Mouse (Mus musculus): ENCODE data around the gene Cmtm2a.
"Not testable (repeated sequence)": the region's sequence is repeated elsewhere in the genome, so short reads cannot be mapped to it uniquely, and the experiment has no call there.

Gene Cmtm2a

GRCm38 (mm10) chr8:104293081-104293480, at the start of gene Cmtm2a:
Cmtm2a (minus strand) TSS chr8:104293181.
- not testable (repeated sequence) for DNase-seq (ENCODE audit: low spot score)

DNA sequence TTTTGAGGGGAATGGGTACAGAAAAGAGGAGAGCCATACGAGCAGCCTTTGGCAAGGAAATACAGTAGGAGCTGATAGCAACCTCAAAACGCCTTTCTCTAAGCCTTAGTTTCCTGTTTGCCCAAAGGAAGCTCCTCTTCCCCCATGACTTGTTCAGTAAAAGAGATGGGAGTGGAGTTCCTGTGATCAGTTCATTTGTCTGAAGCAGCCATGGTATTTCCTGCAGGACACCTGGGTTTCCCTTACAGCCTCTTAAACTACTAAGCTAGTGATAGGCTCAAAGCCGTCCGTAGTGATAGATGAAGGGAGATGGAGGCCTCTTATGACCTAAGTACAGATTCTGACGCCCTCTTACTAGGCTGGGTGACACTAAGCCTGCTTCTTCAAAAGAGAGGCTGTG, 49.4 kb upstream of the Cmtm2a start:
- DNase-seq (ENCODE audit: low spot score), result no peak

- no peak for DNase-seq (ENCODE audit: low spot score)
Measured at GRCm38 (mm10) chr8:104341678-104342077, 48.7 kb upstream of the Cmtm2a start.

GRCm38 (mm10) chr8:104341106-104341561, 48.2 kb upstream of the Cmtm2a start:
- DNase-seq (ENCODE audit: low spot score), result peak; percentile 86

GRCm38 (mm10) chr8:104340233-104341105, 47.5 kb upstream of the Cmtm2a start:
- peak; percentile 87 for DNase-seq (ENCODE audit: low spot score)

DNA sequence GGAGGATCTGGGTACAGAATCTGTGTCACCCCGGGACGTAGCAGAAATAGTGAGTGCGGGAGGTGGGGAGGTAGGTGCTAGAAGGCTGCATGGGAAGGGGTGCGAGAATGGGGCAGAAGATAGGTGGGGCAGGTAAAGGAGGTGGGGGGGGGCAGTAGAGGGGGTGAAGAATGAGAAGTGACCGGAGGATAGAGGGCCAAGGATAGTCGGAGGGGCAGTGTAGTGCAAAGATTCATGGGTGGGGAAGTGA, 46.9 kb upstream of the Cmtm2a start:
- no peak for DNase-seq (ENCODE audit: low spot score)

DNA sequence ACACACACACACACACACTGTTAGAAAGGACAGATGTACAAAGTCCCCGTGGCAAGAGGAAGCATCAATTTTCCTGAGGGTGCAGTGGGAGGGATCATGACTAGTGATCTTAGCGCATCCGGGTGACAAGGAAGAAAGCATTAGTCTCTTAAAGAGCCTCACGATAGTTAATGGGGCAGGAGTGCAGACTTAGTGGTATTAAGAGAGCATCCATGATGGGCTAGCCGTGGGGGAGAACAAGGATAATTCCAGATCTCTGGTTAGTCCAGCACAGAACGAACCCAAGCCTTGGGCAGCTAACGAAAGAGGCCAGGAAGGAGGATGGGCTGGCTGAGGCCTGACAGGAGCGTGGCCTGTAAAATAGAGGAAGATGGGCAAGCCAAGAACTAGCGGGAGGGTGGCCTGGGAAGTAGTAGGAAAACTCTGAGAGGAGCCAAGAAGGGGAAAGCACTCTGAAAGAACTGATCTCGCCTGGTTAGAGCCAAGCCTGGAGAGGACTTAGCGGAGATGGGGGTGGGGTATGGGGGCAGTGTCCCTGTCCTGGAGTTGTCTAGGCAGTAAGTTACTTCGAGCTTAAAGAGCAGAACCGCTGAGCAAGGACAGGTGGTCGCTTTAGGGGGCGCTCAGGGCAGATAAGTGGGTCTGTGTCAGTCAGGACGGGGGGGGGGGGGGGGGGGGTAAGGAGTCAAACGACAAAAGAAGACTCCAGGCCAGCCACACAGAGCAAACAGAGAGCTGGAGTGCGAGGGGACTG, 46.4 kb upstream of the Cmtm2a start, which contains the start of gene Cmtm3:
Gene Cmtm3, plus strand, starts transcription at position 182 of the 754 bp plus-strand sequence.
- DNase-seq (ENCODE audit: low spot score), result peak; percentile 64

DNA sequence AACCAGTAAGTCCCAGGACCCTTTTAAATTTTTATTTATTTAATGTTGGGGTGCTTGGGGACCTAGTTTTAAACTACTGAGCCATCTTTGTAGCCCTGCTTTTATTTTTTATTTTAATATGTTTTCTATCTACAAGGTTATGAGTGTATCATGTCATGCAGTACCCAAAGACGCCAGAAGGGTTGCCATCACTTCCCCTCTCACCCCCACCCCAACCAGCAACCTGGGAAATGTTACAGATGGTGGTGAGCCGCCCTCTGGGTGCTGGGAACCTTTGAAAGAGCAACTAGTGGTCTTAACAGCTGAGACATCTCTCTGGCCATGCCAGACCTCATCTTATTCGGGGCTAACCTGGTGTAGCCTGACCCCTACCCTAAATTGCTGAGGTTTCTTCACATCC, 44.9 kb upstream of the Cmtm2a start:
- no peak for DNase-seq (ENCODE audit: low spot score)

DNA sequence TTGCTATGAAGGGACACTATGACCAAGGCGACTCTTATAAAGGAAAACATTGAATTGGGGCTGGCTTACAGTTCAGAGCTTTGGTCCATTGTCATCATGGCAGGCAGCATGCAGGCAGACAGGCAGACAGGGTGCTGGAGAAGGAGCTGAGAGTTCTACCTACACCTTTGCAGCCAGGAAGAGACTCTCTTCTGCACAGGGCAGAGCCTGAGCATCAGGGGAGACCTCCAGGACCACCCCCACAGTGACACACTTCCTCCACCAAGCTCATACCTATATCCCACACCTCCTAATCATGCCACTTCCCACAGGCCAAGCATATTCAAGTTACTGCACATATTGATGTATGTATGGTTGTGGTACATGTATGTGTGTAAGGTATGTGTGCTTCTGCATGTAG, 43.8 kb upstream of the Cmtm2a start:
- no peak for DNase-seq (ENCODE audit: low spot score)

- DNase-seq (ENCODE audit: low spot score), result no peak
Measured at GRCm38 (mm10) chr8:104334196-104334595, 41.2 kb upstream of the Cmtm2a start.

GRCm38 (mm10) chr8:104333786-104334185, 40.8 kb upstream of the Cmtm2a start:
- DNase-seq (ENCODE audit: low spot score), result no peak

DNA sequence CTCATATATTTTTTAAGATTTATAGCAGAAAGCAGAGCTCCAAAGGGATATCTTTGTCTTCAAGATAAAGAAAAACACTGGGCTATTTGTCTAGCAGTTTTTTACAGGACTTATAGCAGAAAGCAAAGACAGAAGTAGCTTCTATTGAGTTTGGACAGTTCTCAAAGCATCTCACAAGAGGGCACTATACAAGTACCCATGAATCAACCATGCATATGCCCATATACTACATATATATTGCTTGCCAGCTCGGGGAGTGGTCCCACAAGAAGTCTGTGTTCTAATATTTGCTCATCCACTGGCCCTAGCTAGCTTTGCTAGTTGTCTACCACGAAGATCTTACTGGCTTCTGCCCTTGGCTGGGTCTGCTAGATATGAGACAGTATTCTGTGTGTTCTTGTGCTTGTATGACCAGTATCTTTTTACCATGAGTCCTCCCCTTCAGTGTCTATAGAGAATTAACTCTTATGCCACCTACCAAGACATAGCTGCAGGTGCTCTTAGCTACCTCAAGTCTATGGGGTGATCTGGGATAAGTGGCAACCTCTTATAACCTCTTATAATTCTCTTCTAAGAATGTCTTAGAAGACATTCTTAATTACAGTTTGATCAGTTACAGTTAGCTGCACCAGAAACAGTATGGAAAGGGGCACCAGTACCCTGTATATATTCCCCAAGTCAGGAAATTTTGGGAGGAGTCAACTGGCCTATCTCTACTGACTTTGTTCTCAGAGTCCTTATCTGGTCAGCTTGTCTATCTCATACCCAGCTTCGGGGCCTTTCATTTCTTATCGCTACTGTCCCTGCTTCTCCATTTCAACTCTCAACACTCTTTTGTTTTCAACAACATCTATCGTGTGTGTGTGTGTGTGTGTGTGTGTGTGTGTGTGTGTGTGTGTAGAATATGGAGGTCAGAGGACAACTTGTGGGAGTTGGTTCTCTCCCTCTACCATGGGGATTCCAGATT, 40.0 kb upstream of the Cmtm2a start:
- DNase-seq (ENCODE audit: low spot score), result no peak

GRCm38 (mm10) chr8:104321930-104322329, 28.9 kb upstream of the Cmtm2a start, which contains the start of gene Cmtm2b:
Cmtm2b (plus strand) TSS chr8:104322230.
- DNase-seq (ENCODE audit: low spot score), result not testable (repeated sequence)

DNA sequence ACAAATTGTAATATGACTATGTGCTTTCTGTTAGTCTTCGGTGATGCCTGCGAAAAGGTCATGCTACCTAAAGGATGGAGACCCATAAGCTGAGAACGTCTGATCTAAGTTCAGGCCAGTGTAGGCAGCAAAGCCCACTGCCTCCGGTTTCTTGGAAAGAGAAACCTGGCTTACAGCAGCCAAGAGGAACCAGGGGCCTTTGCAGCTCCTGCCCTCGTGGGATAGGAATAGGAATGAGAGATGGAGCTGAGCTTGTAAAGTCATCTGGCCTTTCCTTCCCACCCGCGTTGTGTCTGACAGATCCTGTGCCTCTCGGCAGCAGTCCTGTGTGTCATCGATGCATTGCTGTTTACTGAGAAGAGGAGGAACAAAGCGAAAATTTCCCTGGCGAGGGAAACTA, 28.3 kb upstream of the Cmtm2a start, which contains the start of gene Gm11020:
Gene Gm11020, plus strand, starts transcription at position 301 of the 400 bp plus-strand sequence.
- not testable (repeated sequence) for DNase-seq (ENCODE audit: low spot score)

DNA sequence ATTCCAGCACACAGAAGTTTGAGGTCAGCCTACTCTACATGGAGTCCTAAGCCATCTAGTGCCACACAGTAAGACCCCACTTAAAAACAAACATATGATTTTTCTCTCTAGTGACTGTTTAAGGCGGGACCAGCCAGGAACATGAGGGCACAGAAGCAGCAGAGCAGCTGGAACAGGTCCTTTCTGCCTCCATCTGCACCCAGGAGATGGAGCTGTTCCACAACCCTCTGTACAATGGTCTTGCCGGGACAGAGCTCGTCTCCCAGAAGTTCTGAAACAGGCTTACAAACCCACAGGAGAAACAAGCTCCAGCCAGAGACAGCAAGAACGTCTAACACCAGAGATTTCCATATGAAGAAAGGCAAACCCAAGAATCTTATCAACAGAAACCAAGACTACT, 20.3 kb upstream of the Cmtm2a start:
- no peak for DNase-seq (ENCODE audit: low spot score)

- not testable (repeated sequence) for DNase-seq (ENCODE audit: low spot score)
Measured at GRCm38 (mm10) chr8:104312023-104312422, 19.0 kb upstream of the Cmtm2a start.

DNA sequence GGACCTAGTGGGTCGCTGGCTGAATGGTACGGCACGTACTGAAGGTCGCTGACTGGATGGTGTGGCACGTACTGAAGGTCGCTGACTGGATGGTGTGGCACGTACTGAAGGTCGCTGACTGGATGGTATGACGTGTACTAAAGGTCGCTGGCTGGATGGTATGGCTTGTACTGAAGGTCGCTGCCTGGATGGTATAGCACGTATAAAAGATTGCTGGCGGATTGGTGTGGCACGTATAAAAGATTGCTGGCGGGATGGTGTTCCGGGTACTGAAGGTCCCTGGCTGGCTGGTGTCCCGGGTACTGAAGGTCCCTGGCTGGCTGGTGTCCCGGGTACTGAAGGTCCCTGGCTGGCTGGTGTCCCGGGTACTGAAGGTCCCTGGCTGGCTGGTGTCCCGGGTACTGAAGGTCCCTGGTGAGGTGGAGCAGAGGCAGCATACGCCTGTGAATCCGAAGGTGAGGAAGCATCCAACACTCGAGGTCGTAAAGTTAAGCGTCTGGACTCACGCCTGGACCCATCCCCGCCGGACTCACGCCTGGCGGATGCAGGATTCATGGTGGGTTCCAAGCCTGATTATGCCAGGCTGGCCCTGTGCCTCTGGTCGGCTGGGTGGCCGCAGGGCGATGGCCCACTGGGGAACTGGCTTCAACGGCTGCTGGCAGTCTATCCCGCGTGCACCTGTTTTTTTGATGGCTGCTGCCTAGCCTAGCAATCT, 16.6 kb upstream of the Cmtm2a start, which contains the start of the genes Gm45711 and Cmtm1:
Gene Gm45711, minus strand, starts transcription at position 641 of the 715 bp plus-strand sequence.
Gene Cmtm1, minus strand, starts transcription at position 705 of the 715 bp plus-strand sequence.
- not testable (repeated sequence) for DNase-seq (ENCODE audit: low spot score)

DNA sequence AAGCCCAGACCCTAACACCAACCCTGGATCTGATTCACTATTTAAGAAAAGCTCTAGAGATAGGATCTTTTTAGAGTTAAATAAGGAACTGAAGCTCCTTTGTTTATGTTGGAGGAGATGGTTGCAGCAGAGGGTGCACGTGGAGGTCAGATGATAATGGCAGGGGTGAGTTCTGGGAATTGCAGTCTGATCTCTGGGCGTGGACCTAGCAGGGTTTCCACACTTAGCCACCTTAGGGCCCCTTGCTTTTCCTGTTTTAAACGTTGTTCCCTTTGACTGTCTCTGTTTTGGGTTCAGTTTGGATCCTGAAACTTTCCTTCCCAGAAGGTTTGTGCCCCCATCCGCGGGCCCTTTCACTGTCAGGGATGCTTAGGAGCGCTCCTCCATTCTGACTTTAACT, 15.4 kb upstream of the Cmtm2a start:
- DNase-seq (ENCODE audit: low spot score), result not testable (repeated sequence)

GRCm38 (mm10) chr8:104304962-104305361, 12.0 kb upstream of the Cmtm2a start:
- DNase-seq (ENCODE audit: low spot score), result no peak

DNA sequence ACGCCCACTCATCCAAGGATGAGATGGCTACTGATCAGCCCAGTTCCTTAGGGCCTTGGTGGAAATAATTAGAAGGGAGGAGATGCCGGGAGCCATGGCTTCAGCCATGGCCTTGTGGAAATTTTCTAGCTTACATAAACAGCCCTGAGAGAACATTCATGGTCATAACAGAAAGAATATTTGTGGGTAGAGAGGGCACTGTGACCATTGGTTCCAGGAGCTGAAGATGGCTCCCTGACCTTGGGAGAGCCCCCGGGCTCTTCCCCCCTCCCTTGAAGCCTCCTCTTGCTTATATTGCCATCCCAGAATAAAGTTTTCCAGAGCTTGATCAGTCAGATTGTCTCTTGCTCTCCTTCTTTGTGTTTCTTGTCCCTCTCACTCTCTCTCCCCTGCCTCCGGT, 9.6 kb upstream of the Cmtm2a start:
- not testable (repeated sequence) for DNase-seq (ENCODE audit: low spot score)

GRCm38 (mm10) chr8:104301577-104301976, 8.6 kb upstream of the Cmtm2a start:
- not testable (repeated sequence) for DNase-seq (ENCODE audit: low spot score)
